In genomic region chr9:31564996-31565773, GRCm38 (mm10) we compare ENCODE assay signal across 10 mouse cellular contexts.
A peak's percentile ranks its signal among the peaks of the same experiment; 100 is the strongest.
DNase-seq lines count a peak whose midpoint lies in the region; ATAC-seq lines count a peak whose summit lies in the region.
"Had no signal": no experiment of that assay in that cellular context is flagged by ENCODE, and none has a peak within 500 bp of the region (broad histone marks: within the 10 kb centered on the region; RNA-seq: fewer than 3 reads in every experiment).

No protein-coding gene starts in this region.

- H3K9me3 ChIP-seq in kidney, embryonic 15.5 days (replicated peaks): no peaks in the 10 kb centered on the region
- H3K9me3 ChIP-seq: forebrain, embryonic 12.5 days had no signal

- ATAC-seq in kidney, embryonic 15.5 days (replicated peaks; ENCODE audit: low FRiP score): no peak

- H3K27me3 ChIP-seq in kidney, embryonic 15.5 days: peaks cover 4% of the 10 kb centered on the region; the same call in 1 of the 2 replicates

- H3K36me3 ChIP-seq in kidney, embryonic 15.5 days: no peaks in the 10 kb centered on the region
- H3K36me3 ChIP-seq: forebrain, embryonic 12.5 days had no signal

- no peak overlapping the region for H3K4me3 ChIP-seq in kidney, embryonic 15.5 days (replicated peaks)
- H3K4me3 ChIP-seq: forebrain, embryonic 12.5 days had no signal

- H3K4me2 ChIP-seq in kidney, embryonic 15.5 days: no peak overlapping the region
- H3K4me2 ChIP-seq: forebrain, embryonic 12.5 days had no signal

- WGBS in kidney, embryonic 15.5 days: 69% methylated on average over 12 of the region's 12 CpGs

- peak; percentile 23 for DNase-seq in kidney, adult 9 months
- DNase-seq in adipocyte (ENCODE audit: low spot score): peak; percentile 26
- peak; percentile 61 for DNase-seq in gastrocnemius, postnatal 10 days
- DNase-seq in heart, postnatal 36 days: peak; percentile 51 to 56
- no peak for DNase-seq in thymus, adult 18-20 months
- DNase-seq in frontal cortex, adult 2 months (ENCODE audit: extremely low spot score in 1 of 2, low spot score in 1 of 2): no peak
- DNase-seq in spleen, postnatal 10 days (ENCODE audit: low spot score in 2 of 2): no peak
- DNase-seq: layer of hippocampus, adult 9-11 months had no signal

- no peak overlapping the region for H3K9ac ChIP-seq in kidney, embryonic 15.5 days
- H3K9ac ChIP-seq: forebrain, embryonic 12.5 days had no signal

- no peak overlapping the region for H3K27ac ChIP-seq in kidney, embryonic 15.5 days
- H3K27ac ChIP-seq: forebrain, embryonic 12.5 days had no signal

- intact Hi-C loops in heart, postnatal 36 days (cut with DNase I): no loop called here

- no peaks in the 10 kb centered on the region for H3K4me1 ChIP-seq in kidney, embryonic 15.5 days

Comparison
In these comparisons a context has a peak if more than half of its experiments do, and no peak if none do; other contexts are left out.
1. DNase-seq: peak in kidney, adult 9 months (single experiment), adipocyte (single experiment), gastrocnemius, postnatal 10 days (single experiment) and heart, postnatal 36 days (2 of 2); none in thymus, adult 18-20 months (0 of 2), frontal cortex, adult 2 months (0 of 2) and spleen, postnatal 10 days (0 of 2).